Mouse (Mus musculus): Measurements from ENCODE around the gene Actg2. TPM values are rescaled to one million over a fixed set of nuclear protein-coding genes. Genes with fewer than 3 reads are reported as not detected.
"Not testable (repeated sequence)": the region's sequence is repeated elsewhere in the genome, so short reads cannot be mapped to it uniquely, and the experiment has no call there.

Actg2 gene
- 24.2 and 32.8 TPM in 2 replicates for polyA plus RNA-seq (2015; fragmentation: Nextera tagmentation; extraction: Ambion mirVana)

GRCm38 (mm10) chr6:83536028-83536794, at the start of gene Actg2:
Gene Actg2, minus strand, starts transcription at chr6:83536265.
- 69% methylated on average over 12 of the region's 12 CpGs for WGBS

GRCm38 (mm10) chr6:83585328-83585727, 49.3 kb upstream of the Actg2 start:
- not testable (repeated sequence) for H3K36me3 ChIP-seq (ENCODE audit: control insufficient read depth, insufficient read depth); ATAC-seq (replicated peaks; ENCODE audit: extremely low read depth, insufficient read depth, low FRiP score); H3K4me3 ChIP-seq (ENCODE audit: low read length); H3K27me3 ChIP-seq (ENCODE audit: control insufficient read depth, insufficient read depth, low read length); H3K9me3 ChIP-seq (replicated peaks; ENCODE audit: control insufficient read depth, low read length); H3K27ac ChIP-seq (ENCODE audit: low read length); H3K9ac ChIP-seq (ENCODE audit: low read length); H3K4me2 ChIP-seq (ENCODE audit: low read depth, low read length); H3K4me1 ChIP-seq (ENCODE audit: control insufficient read depth, insufficient read depth, low read length)
- WGBS = 76% methylated on average over 9 of the region's 9 CpGs

More at GRCm38 (mm10) chr6:83536028-83536794, at the start of gene Actg2:
- Histone ChIP-seq H3K27me3 (ENCODE audit: control insufficient read depth, insufficient read depth, low read length) (no peaks in the 10 kb centered on the region), H3K9ac (ENCODE audit: low read length) (no peak within 1 kb of the TSS), H3K27ac (ENCODE audit: low read length) (no peak within 1 kb of the TSS), H3K4me1 (ENCODE audit: control insufficient read depth, insufficient read depth, low read length) (peaks cover 4% of the 10 kb centered on the region; the same call in 1 of the 2 replicates), H3K9me3 (replicated peaks; ENCODE audit: control insufficient read depth, low read length) (no peaks in the 10 kb centered on the region), H3K36me3 (ENCODE audit: control insufficient read depth, insufficient read depth) (no peaks in the 10 kb centered on the region), H3K4me3 (ENCODE audit: low read length) (no peak within 1 kb of the TSS), H3K4me2 (ENCODE audit: low read depth, low read length) (no peak within 1 kb of the TSS)
- ATAC-seq (replicated peaks; ENCODE audit: extremely low read depth, insufficient read depth, low FRiP score) = no peak

- no peak overlapping the region for H3K27ac ChIP-seq (ENCODE audit: low read length)
- no peak overlapping the region for H3K9ac ChIP-seq (ENCODE audit: low read length)
- ATAC-seq (replicated peaks; ENCODE audit: extremely low read depth, insufficient read depth, low FRiP score) = no peak
- no peaks in the 10 kb centered on the region for H3K36me3 ChIP-seq (ENCODE audit: control insufficient read depth, insufficient read depth)
- no peak overlapping the region for H3K4me2 ChIP-seq (ENCODE audit: low read depth, low read length)
- H3K4me3 ChIP-seq (ENCODE audit: low read length) = no peak overlapping the region
- 60% methylated on average over 2 of the region's 2 CpGs for WGBS
- no peaks in the 10 kb centered on the region for H3K4me1 ChIP-seq (ENCODE audit: control insufficient read depth, insufficient read depth, low read length)
- H3K9me3 ChIP-seq (replicated peaks; ENCODE audit: control insufficient read depth, low read length) = no peaks in the 10 kb centered on the region
- no peaks in the 10 kb centered on the region; the same call in 1 of the 2 replicates for H3K27me3 ChIP-seq (ENCODE audit: control insufficient read depth, insufficient read depth, low read length)
Measured at GRCm38 (mm10) chr6:83583591-83583990, 47.5 kb upstream of the Actg2 start.

- no peaks in the 10 kb centered on the region; the same call in 1 of the 2 replicates for H3K27me3 ChIP-seq (ENCODE audit: control insufficient read depth, insufficient read depth, low read length)
- H3K4me1 ChIP-seq (ENCODE audit: control insufficient read depth, insufficient read depth, low read length) = no peaks in the 10 kb centered on the region
- H3K4me2 ChIP-seq (ENCODE audit: low read depth, low read length) = no peak overlapping the region
- no peaks in the 10 kb centered on the region for H3K9me3 ChIP-seq (replicated peaks; ENCODE audit: control insufficient read depth, low read length)
- no peak overlapping the region for H3K9ac ChIP-seq (ENCODE audit: low read length)
- H3K4me3 ChIP-seq (ENCODE audit: low read length) = no peak overlapping the region
- H3K27ac ChIP-seq (ENCODE audit: low read length) = no peak overlapping the region
- ATAC-seq (replicated peaks; ENCODE audit: extremely low read depth, insufficient read depth, low FRiP score) = 0 out of 2 replicates have a peak, but pooled peaks have one; percentile 23
- H3K36me3 ChIP-seq (ENCODE audit: control insufficient read depth, insufficient read depth) = no peaks in the 10 kb centered on the region
- 1% methylated on average over 6 of the region's 6 CpGs for WGBS
Measured at GRCm38 (mm10) chr6:83582938-83583270, 46.8 kb upstream of the Actg2 start.

- H3K4me1 ChIP-seq (ENCODE audit: control insufficient read depth, insufficient read depth, low read length) = no peaks in the 10 kb centered on the region
- H3K4me2 ChIP-seq (ENCODE audit: low read depth, low read length) = no peak overlapping the region
- no peaks in the 10 kb centered on the region for H3K9me3 ChIP-seq (replicated peaks; ENCODE audit: control insufficient read depth, low read length)
- no peak overlapping the region for H3K4me3 ChIP-seq (ENCODE audit: low read length)
- no peaks in the 10 kb centered on the region for H3K36me3 ChIP-seq (ENCODE audit: control insufficient read depth, insufficient read depth)
- ATAC-seq (replicated peaks; ENCODE audit: extremely low read depth, insufficient read depth, low FRiP score) = no peak
- no peaks in the 10 kb centered on the region; the same call in 1 of the 2 replicates for H3K27me3 ChIP-seq (ENCODE audit: control insufficient read depth, insufficient read depth, low read length)
- no peak overlapping the region for H3K27ac ChIP-seq (ENCODE audit: low read length)
- WGBS = 54% methylated on average over 20 of the region's 20 CpGs
- no peak overlapping the region for H3K9ac ChIP-seq (ENCODE audit: low read length)
Measured at GRCm38 (mm10) chr6:83582135-83582937, 46.3 kb upstream of the Actg2 start.

GRCm38 (mm10) chr6:83577534-83577933, 41.5 kb upstream of the Actg2 start:
- H3K27me3 ChIP-seq (ENCODE audit: control insufficient read depth, insufficient read depth, low read length) = no peaks in the 10 kb centered on the region; the same call in 1 of the 2 replicates
- no peak overlapping the region for H3K4me3 ChIP-seq (ENCODE audit: low read length)
- ATAC-seq (replicated peaks; ENCODE audit: extremely low read depth, insufficient read depth, low FRiP score) = no peak
- H3K36me3 ChIP-seq (ENCODE audit: control insufficient read depth, insufficient read depth) = no peaks in the 10 kb centered on the region
- no peak overlapping the region for H3K4me2 ChIP-seq (ENCODE audit: low read depth, low read length)
- H3K27ac ChIP-seq (ENCODE audit: low read length) = no peak overlapping the region
- peaks cover 3% of the 10 kb centered on the region; the same call in 1 of the 2 replicates for H3K4me1 ChIP-seq (ENCODE audit: control insufficient read depth, insufficient read depth, low read length)
- H3K9me3 ChIP-seq (replicated peaks; ENCODE audit: control insufficient read depth, low read length) = no peaks in the 10 kb centered on the region
- no peak overlapping the region for H3K9ac ChIP-seq (ENCODE audit: low read length)

- Histone ChIP-seq H3K27ac (ENCODE audit: low read length) (no peak overlapping the region), H3K36me3 (ENCODE audit: control insufficient read depth, insufficient read depth) (no peaks in the 10 kb centered on the region), H3K4me1 (ENCODE audit: control insufficient read depth, insufficient read depth, low read length) (peaks cover 11% of the 10 kb centered on the region), H3K27me3 (ENCODE audit: control insufficient read depth, insufficient read depth, low read length) (no peaks in the 10 kb centered on the region; the same call in 1 of the 2 replicates), H3K9ac (ENCODE audit: low read length) (no peak overlapping the region), H3K4me2 (ENCODE audit: low read depth, low read length) (no peak overlapping the region), H3K4me3 (ENCODE audit: low read length) (no peak overlapping the region), H3K9me3 (replicated peaks; ENCODE audit: control insufficient read depth, low read length) (no peaks in the 10 kb centered on the region)
- ATAC-seq (replicated peaks; ENCODE audit: extremely low read depth, insufficient read depth, low FRiP score) = no peak
- WGBS = 74% methylated on average over 4 of the region's 4 CpGs
Measured at GRCm38 (mm10) chr6:83575609-83576008, 39.5 kb upstream of the Actg2 start.

- peak within 1 kb of the TSS; percentile 79 for H3K9ac ChIP-seq (ENCODE audit: low read length)
- 0% methylated on average over 8 of the region's 11 CpGs for WGBS
- H3K27me3 ChIP-seq (ENCODE audit: control insufficient read depth, insufficient read depth, low read length) = no peaks in the 10 kb centered on the region
- ATAC-seq (replicated peaks; ENCODE audit: extremely low read depth, insufficient read depth, low FRiP score) = peak; percentile 61
- H3K4me3 ChIP-seq (ENCODE audit: low read length) = peak within 1 kb of the TSS; percentile 74
- no peaks in the 10 kb centered on the region for H3K9me3 ChIP-seq (replicated peaks; ENCODE audit: control insufficient read depth, low read length)
- no peaks in the 10 kb centered on the region for H3K36me3 ChIP-seq (ENCODE audit: control insufficient read depth, insufficient read depth)
- H3K27ac ChIP-seq (ENCODE audit: low read length) = peak within 1 kb of the TSS; percentile 63
- peak within 1 kb of the TSS; percentile 79 for H3K4me2 ChIP-seq (ENCODE audit: low read depth, low read length)
- peaks cover 11% of the 10 kb centered on the region for H3K4me1 ChIP-seq (ENCODE audit: control insufficient read depth, insufficient read depth, low read length)
Measured at GRCm38 (mm10) chr6:83572671-83573070, 36.6 kb upstream of the Actg2 start, which contains the start of gene Stambp. Gene Stambp, minus strand, starts transcription at chr6:83572729.
